Mouse (Mus musculus) G1E (cell line): Measurements from ENCODE around the gene Ldb3.

Experiments
- CTCF ChIP-seq: IDR thresholded peaks from 2 replicates; pipeline ENCODE4 v1.5.1; 2012; ENCODE audit warnings: low read depth, low read length, inconsistent platforms, mixed read lengths
- GATA1 ChIP-seq: IDR thresholded peaks from 2 replicates; pipeline ENCODE4 v1.6.1; 2012; ENCODE audit warnings: borderline replicate concordance, low read length, inconsistent platforms, mixed read lengths
- GATA2 ChIP-seq: IDR thresholded peaks from 2 replicates; pipeline ENCODE4 v1.6.1; 2012; ENCODE audit warnings: low read depth, low read length, inconsistent platforms, borderline replicate concordance
- POLR2AphosphoS5 ChIP-seq: IDR thresholded peaks from 2 replicates; pipeline ENCODE4 v1.6.1; 2012; ENCODE audit warnings: low read depth, low read length, inconsistent platforms; ENCODE audit not compliant: insufficient replicate concordance

DNA sequence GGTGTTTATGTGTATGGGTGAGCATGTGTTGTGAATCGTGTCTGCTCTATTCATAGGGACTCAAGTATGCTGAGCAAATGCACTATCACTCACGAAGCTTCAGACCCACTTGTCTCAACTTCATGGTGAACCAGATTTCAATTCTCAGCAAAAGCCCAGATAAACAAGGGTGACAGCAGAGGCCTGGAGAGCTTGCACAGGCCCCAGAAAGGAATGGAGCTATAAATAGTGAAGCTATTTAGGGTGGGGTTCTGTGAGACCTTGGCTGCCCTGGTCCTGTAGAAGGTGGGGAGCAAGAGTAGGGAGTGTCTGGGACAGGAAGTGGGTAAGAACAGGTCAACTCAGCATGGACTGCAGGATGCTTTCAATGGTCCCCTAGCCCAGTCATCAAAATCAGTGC, 43.9 kb downstream of the Ldb3 start:
- TF ChIP-seq GATA1 (no peak), CTCF (no peak), GATA2 (no peak), POLR2AphosphoS5 (no peak)
